In the genomic region with DNA sequence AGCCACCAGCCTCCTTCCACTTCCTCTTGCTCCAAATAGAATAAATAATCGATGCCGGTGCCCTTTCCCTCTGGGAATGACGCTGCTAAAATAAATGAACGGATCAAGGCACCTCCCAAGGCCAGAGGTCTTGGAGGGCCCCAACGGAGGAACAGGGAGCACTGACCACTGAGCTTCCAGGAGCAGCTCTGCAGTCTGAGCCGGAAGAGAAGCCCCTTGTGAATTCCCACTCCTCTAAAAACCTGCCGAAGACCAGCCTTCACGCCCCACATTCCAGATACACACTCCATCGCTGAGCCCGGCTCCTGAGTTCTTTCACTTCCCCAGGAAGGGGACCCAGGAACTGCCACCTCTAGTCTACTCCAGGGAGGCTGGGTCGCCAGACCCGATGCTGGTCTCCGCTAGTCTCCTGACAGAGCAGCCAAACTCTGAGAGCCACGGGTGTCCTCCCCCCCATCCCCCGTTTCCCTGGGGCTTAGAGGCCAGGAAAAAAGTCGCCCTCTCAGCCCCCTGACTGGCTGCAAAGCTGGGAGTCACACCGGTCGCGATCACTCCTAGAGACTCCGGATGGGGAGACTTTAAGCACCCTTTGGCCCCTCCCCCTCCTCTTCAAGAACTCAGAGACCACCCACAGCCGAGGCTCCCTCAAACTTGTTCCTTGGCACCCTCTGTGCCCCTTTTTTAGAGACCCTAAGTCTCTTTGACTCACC, we compare ENCODE assay signal across 8 mouse cellular contexts. TPM values are rescaled to one million over a fixed set of nuclear protein-coding genes. Genes with fewer than 3 reads are reported as not detected.
DNase-seq lines count a peak whose midpoint lies in the region; ATAC-seq and TF ChIP-seq lines count a peak whose summit lies in the region.

No protein-coding gene starts in this region.

- peaks cover 12% of the 10 kb centered on the region; the same call in 1 of the 2 replicates for H3K4me1 ChIP-seq in embryonic facial prominence, embryonic 14.5 days (ENCODE audit: control insufficient read depth, insufficient read depth, low read length)
- H3K4me1 ChIP-seq in hindbrain, embryonic 14.5 days (replicated peaks; ENCODE audit: control insufficient read depth, insufficient read depth, low read length): peaks cover 15% of the 10 kb centered on the region; the same call in 1 of the 2 replicates
- H3K4me1 ChIP-seq in liver, embryonic 13.5 days (replicated peaks): peaks cover 25% of the 10 kb centered on the region

- peak; percentile 54 for ATAC-seq in CD4-positive, CD25-positive, alpha-beta regulatory T cell, adult 4 months
- peak; percentile 15 for ATAC-seq in Patski
- peak; percentile 28 for ATAC-seq in embryonic facial prominence, embryonic 14.5 days (ENCODE audit: low read depth)
- peak; percentile 12; the same call in 1 of the 2 replicates for ATAC-seq in hindbrain, embryonic 14.5 days (ENCODE audit: low FRiP score)
- ATAC-seq in liver, embryonic 13.5 days (ENCODE audit: low read depth): no peak

- DNase-seq in Patski (ENCODE audit: low read depth, low spot score): no peak
- peak; percentile 84 for DNase-seq in embryonic facial prominence, embryonic 14.5 days (ENCODE audit: low spot score)
- DNase-seq in hindbrain, embryonic 14.5 days (ENCODE audit: low spot score): peak; percentile 30
- DNase-seq in liver, embryonic 13.5 days: no peak
- DNase-seq in neural tube, embryonic 10.5 days (ENCODE audit: extremely low spot score, low spot score): peak; percentile 65
- DNase-seq in right cerebral cortex, postnatal 36 days (ENCODE audit: low spot score in 2 of 2): no peak
- no peak for DNase-seq in urinary bladder, postnatal 4 days (ENCODE audit: low spot score in 2 of 2)

- TF ChIP-seq CTCF in Patski (IDR thresholded peaks at IDR 0.05): no peak

- peak overlapping the region; percentile 91 for H3K4me2 ChIP-seq in embryonic facial prominence, embryonic 14.5 days (ENCODE audit: low read depth, low read length)
- H3K4me2 ChIP-seq in hindbrain, embryonic 14.5 days (replicated peaks): peak overlapping the region; percentile 69
- H3K4me2 ChIP-seq in liver, embryonic 13.5 days: peak overlapping the region; percentile 93

- WGBS in embryonic facial prominence, embryonic 14.5 days: 2% methylated on average over 21 of the region's 21 CpGs
- 1% methylated on average over 21 of the region's 21 CpGs for WGBS in hindbrain, embryonic 14.5 days
- 3% methylated on average over 21 of the region's 21 CpGs for WGBS in liver, embryonic 13.5 days (ENCODE audit: insufficient replicate concordance)

- H3K9ac ChIP-seq in embryonic facial prominence, embryonic 14.5 days (ENCODE audit: low read depth, low read length): peak overlapping the region; percentile 91
- peak overlapping the region; percentile 81 for H3K9ac ChIP-seq in hindbrain, embryonic 14.5 days
- H3K9ac ChIP-seq in liver, embryonic 13.5 days: peak overlapping the region; percentile 75

- CTCF ChIA-PET in Patski (lab: Charles Lee): interaction anchor here (0.9 to 2.4 kb wide), 2 partner anchors 12 to 14 kb away, joined by 3 to 8 read pairs; no protein-coding TSS in a partner anchor

- H3K9me3 ChIP-seq in embryonic facial prominence, embryonic 14.5 days (ENCODE audit: control insufficient read depth, low read length): peaks cover 4% of the 10 kb centered on the region; the same call in 1 of the 2 replicates
- H3K9me3 ChIP-seq in hindbrain, embryonic 14.5 days (ENCODE audit: control insufficient read depth, low read length): 0 out of 2 replicates have a peak, but pooled peaks cover 4% of the 10 kb centered on the region
- H3K9me3 ChIP-seq in liver, embryonic 13.5 days (replicated peaks): no peaks in the 10 kb centered on the region

- POLR2A ChIA-PET in Patski (lab: Charles Lee): interaction anchor here (0.7 to 1.5 kb wide), 7 partner anchors 9 to 70 kb away, joined by 3 to 9 read pairs (median 5); no protein-coding TSS in a partner anchor

- H3K27me3 ChIP-seq in Patski: no peaks in the 10 kb centered on the region
- no peaks in the 10 kb centered on the region for H3K27me3 ChIP-seq in embryonic facial prominence, embryonic 14.5 days (replicated peaks; ENCODE audit: control insufficient read depth, insufficient read depth, low read length)
- H3K27me3 ChIP-seq in hindbrain, embryonic 14.5 days (ENCODE audit: control insufficient read depth, insufficient read depth, low read length): no peaks in the 10 kb centered on the region
- no peaks in the 10 kb centered on the region for H3K27me3 ChIP-seq in liver, embryonic 13.5 days

- in situ Hi-C loops in Patski (cut with MboI; ENCODE audit: low pct_unique_long_range_greater_than_20kb): no loop called here

- H3K27ac ChIP-seq in embryonic facial prominence, embryonic 14.5 days (replicated peaks; ENCODE audit: low read depth, low read length): peak overlapping the region; percentile 94
- peak overlapping the region; percentile 95 for H3K27ac ChIP-seq in hindbrain, embryonic 14.5 days
- H3K27ac ChIP-seq in liver, embryonic 13.5 days: no peak overlapping the region; the same call in 1 of the 2 replicates

- H3K4me3 ChIP-seq in embryonic facial prominence, embryonic 14.5 days (ENCODE audit: low read depth, low read length): peak overlapping the region; percentile 58
- H3K4me3 ChIP-seq in hindbrain, embryonic 14.5 days (replicated peaks; ENCODE audit: low read length): peak overlapping the region; percentile 72
- peak overlapping the region; percentile 69 for H3K4me3 ChIP-seq in liver, embryonic 13.5 days (replicated peaks)

- peaks cover 25% of the 10 kb centered on the region for H3K36me3 ChIP-seq in embryonic facial prominence, embryonic 14.5 days (ENCODE audit: control insufficient read depth, insufficient read depth, low read length)
- H3K36me3 ChIP-seq in hindbrain, embryonic 14.5 days (replicated peaks; ENCODE audit: control insufficient read depth, insufficient read depth): 0 out of 2 replicates have a peak, but pooled peaks cover 3% of the 10 kb centered on the region
- H3K36me3 ChIP-seq in liver, embryonic 13.5 days: 0 out of 2 replicates have a peak, but pooled peaks cover 6% of the 10 kb centered on the region

RNA-seq across cellular contexts. Expression of a gene that starts 1.2 kb away (rescaled TPM):
- 1 to 10 TPM; 6.0 to 8.0 TPM for polyA plus RNA-seq in CD4-positive, CD25-positive, alpha-beta regulatory T cell, adult 4 months (2017; shearing (Covaris generic))
- 169 TPM for polyA plus RNA-seq in Patski (2021)
- polyA plus RNA-seq in embryonic facial prominence, embryonic 14.5 days (2014; fragmentation: Nextera tagmentation; extraction: Ambion mirVana): 80.3 and 91.2 TPM in 2 replicates
- 57.1 and 57.3 TPM in 2 replicates for polyA plus RNA-seq in hindbrain, embryonic 14.5 days (2014; fragmentation: Nextera tagmentation; extraction: Ambion mirVana)
- polyA plus RNA-seq in liver, embryonic 13.5 days (2015; fragmentation: Nextera tagmentation; extraction: Ambion mirVana): 12.9 and 13.6 TPM in 2 replicates

Comparison
In these comparisons a context has a peak if more than half of its experiments do, and no peak if none do; other contexts are left out.
1. DNase-seq: peak in embryonic facial prominence, embryonic 14.5 days (single experiment), hindbrain, embryonic 14.5 days (single experiment) and neural tube, embryonic 10.5 days (single experiment); none in Patski (single experiment), liver, embryonic 13.5 days (single experiment), right cerebral cortex, postnatal 36 days (0 of 2) and urinary bladder, postnatal 4 days (0 of 2).
2. Peak in every context shown above with its lines, with median percentiles within 50 percentile points of each other: H3K4me2 ChIP-seq, H3K4me3 ChIP-seq and H3K9ac ChIP-seq.